In genomic region chr9:110328946-110329630, GRCm38 (mm10) we compare ENCODE assay signal across 18 mouse cellular contexts. TPM values are rescaled to one million over a fixed set of nuclear protein-coding genes. Genes with fewer than 3 reads are reported as not detected.
DNase-seq lines count a peak whose midpoint lies in the region; ATAC-seq and TF ChIP-seq lines count a peak whose summit lies in the region.
"Had no signal": no experiment of that assay in that cellular context is flagged by ENCODE, and none has a peak within 500 bp of the region (broad histone marks: within the 10 kb centered on the region; RNA-seq: fewer than 3 reads in every experiment).

No protein-coding gene starts in this region.

- TF ChIP-seq POLR2A in spleen, adult 2 months (IDR thresholded peaks at IDR 0.05; ENCODE audit: low read depth, low read length): no peak

- peak overlapping the region; percentile 78 for H3K27ac ChIP-seq in spleen, adult 2 months (ENCODE audit: insufficient read depth, low read length)
- H3K27ac ChIP-seq: hindbrain, postnatal 0 days; liver, embryonic 14.5 days had no signal

- no peak overlapping the region for H3K4me3 ChIP-seq in spleen, adult 2 months (ENCODE audit: extremely low read depth, insufficient read depth, insufficient read length)
- H3K4me3 ChIP-seq: erythroblast, embryonic 14.5 days had no signal

- no peaks in the 10 kb centered on the region for H3K36me3 ChIP-seq in spleen, adult 2 months (ENCODE audit: control insufficient read depth, insufficient read depth, low read length)

- peak; percentile 16 for ATAC-seq in common myeloid progenitor, adult 5-6 weeks (replicated peaks; ENCODE audit: low read depth, poor library complexity, severe bottlenecking)
- ATAC-seq: forebrain, embryonic 16.5 days; hindbrain, postnatal 0 days had no signal

- TF ChIP-seq CTCF in spleen, adult 2 months (IDR thresholded peaks at IDR 0.05; ENCODE audit: extremely low read depth, insufficient read depth, insufficient read length, insufficient replicate concordance): no peak

- peaks cover 16% of the 10 kb centered on the region for H3K4me1 ChIP-seq in spleen, adult 2 months (ENCODE audit: control insufficient read depth, insufficient read depth, insufficient read length)

- DNase-seq in adrenal gland, adult 2 months: peak; percentile 56
- no peak for DNase-seq in adrenal gland, adult 18-20 months (ENCODE audit: low spot score in 2 of 2)
- DNase-seq in spleen, adult 2 months (ENCODE audit: low read depth in 1 of 2, low spot score in 2 of 2): no peak
- DNase-seq in spleen, adult 12 weeks (ENCODE audit: low spot score): no peak
- peak; percentile 49 for DNase-seq in naive thymus-derived CD4-positive, alpha-beta T cell, adult 2 months (ENCODE audit: low read depth)
- no peak for DNase-seq in cerebellum, adult 8-10 months
- no peak for DNase-seq in c-Kit-positive CD71-positive TER-119-positive erythroid progenitor cells, embryonic 14.5 days (ENCODE audit: low spot score)
- DNase-seq: heart, adult 18-20 months; heart, postnatal 36 days; layer of hippocampus, postnatal 36 days; left cerebral cortex, postnatal 4 days; midbrain, embryonic 14.5 days; right cerebral cortex, postnatal 4 days had no signal

- no peaks in the 10 kb centered on the region for H3K27me3 ChIP-seq in spleen, adult 2 months (ENCODE audit: control insufficient read depth, insufficient read depth, low read length)

- WGBS in spleen, adult 2 months: 19% methylated on average over 5 of the region's 5 CpGs

RNA-seq across cellular contexts. Expression of gene Scap, which starts 4.0 kb away (rescaled TPM):
- 100 to 1,000 TPM in 1 of 2 experiments, 10 to 100 TPM in 1; 98.3 to 148 TPM for total RNA-seq in adrenal gland, adult 2 months (2021)
- 99.4 and 112 TPM in 2 replicates for polyA plus RNA-seq in adrenal gland, adult 2 months (2012; rRNA removed)
- 100 to 1,000 TPM in 1 of 2 experiments, 10 to 100 TPM in 1; 63.2 to 118 TPM for total RNA-seq in adrenal gland, adult 18-20 months (2021)
- 40.4 and 44.7 TPM in 2 replicates for polyA plus RNA-seq in spleen, adult 2 months (2012; rRNA removed)
- 23.6 and 27.4 TPM in 2 replicates for total RNA-seq in common myeloid progenitor, adult 5-6 weeks (2017)

RNA-seq across cellular contexts. Expression of gene Elp6, which starts 24.1 kb away (rescaled TPM):
- 10 to 100 TPM in 1 of 2 experiments, 1 to 10 TPM in 1; 5.6 to 11.3 TPM for total RNA-seq in adrenal gland, adult 2 months (2021)
- 9.9 and 10.3 TPM in 2 replicates for polyA plus RNA-seq in adrenal gland, adult 2 months (2012; rRNA removed)
- 1 to 10 TPM; 6.1 to 7.7 TPM for total RNA-seq in adrenal gland, adult 18-20 months (2021)
- polyA plus RNA-seq in spleen, adult 2 months (2012; rRNA removed): 8.0 and 9.4 TPM in 2 replicates
- 3.8 and 6.4 TPM in 2 replicates for total RNA-seq in common myeloid progenitor, adult 5-6 weeks (2017)

Comparison
In these comparisons a context has a peak if more than half of its experiments do, and no peak if none do; other contexts are left out.
1. DNase-seq: peak in adrenal gland, adult 2 months (single experiment) and naive thymus-derived CD4-positive, alpha-beta T cell, adult 2 months (single experiment); none in adrenal gland, adult 18-20 months (0 of 2), spleen, adult 2 months (0 of 2), spleen, adult 12 weeks (single experiment), cerebellum, adult 8-10 months (single experiment) and c-Kit-positive CD71-positive TER-119-positive erythroid progenitor cells, embryonic 14.5 days (single experiment).